Mouse (Mus musculus) midbrain, embryonic 13.5 days (tissue): Measurements from ENCODE around the gene 1500015O10Rik. TPM values are rescaled to one million over a fixed set of nuclear protein-coding genes. Genes with fewer than 3 reads are reported as not detected.

Experiments
- ATAC-seq: fragments of 200-750 bp; cut with Nextera tagmentation; 2 replicates; pipeline ENCODE4 v1.8.0; 2017; ENCODE audit warnings: mild to moderate bottlenecking, moderate TSS enrichment, moderate library complexity
- H3K27ac ChIP-seq: fragments of 300-500 bp; sonication (generic); 2 replicates; pipeline ENCODE4 v1.5.1; 2015; ENCODE audit warnings: inconsistent platforms, mild to moderate bottlenecking, moderate library complexity
- H3K27me3 ChIP-seq: fragments of 300-500 bp; sonication (generic); 2 replicates; pipeline ENCODE4 v1.6.1; 2015; ENCODE audit warnings: mild to moderate bottlenecking, inconsistent platforms
- H3K36me3 ChIP-seq: fragments of 300-500 bp; sonication (generic); 2 replicates; pipeline ENCODE4 v1.6.1; 2015; ENCODE audit warnings: mild to moderate bottlenecking, inconsistent platforms
- H3K4me1 ChIP-seq: fragments of 300-500 bp; sonication (generic); replicated peaks from 2 replicates; pipeline ENCODE4 v1.6.1; 2015; ENCODE audit warnings: inconsistent platforms
- H3K4me2 ChIP-seq: fragments of 300-500 bp; sonication (generic); replicated peaks from 2 replicates; pipeline ENCODE4 v1.6.1; 2015; ENCODE audit warnings: moderate library complexity, mild to moderate bottlenecking, inconsistent platforms
- H3K4me3 ChIP-seq: fragments of 300-500 bp; sonication (generic); replicated peaks from 2 replicates; pipeline ENCODE4 v1.5.1; 2015; ENCODE audit warnings: mild to moderate bottlenecking, inconsistent platforms
- H3K9ac ChIP-seq: fragments of 300-500 bp; sonication (generic); replicated peaks from 2 replicates; pipeline ENCODE4 v1.6.1; 2015; ENCODE audit warnings: mild to moderate bottlenecking, inconsistent platforms
- H3K9me3 ChIP-seq: fragments of 300-500 bp; sonication (generic); 2 replicates; pipeline ENCODE4 v1.6.1; 2016; ENCODE audit warnings: mild to moderate bottlenecking, inconsistent platforms
- WGBS: fragments of 180-500 bp; shearing (Covaris S2); methylation state at CpG from one replicate; pipeline ENCODE4 v1.1.7; 2015; 5-methylcytosine and 5-hydroxymethylcytosine counted together
- polyA plus RNA-seq: library from polyadenylated mRNA; unstranded; fragments of >200 nt; fragmentation: Nextera tagmentation; extraction: Ambion mirVana; gene quantifications from 2 replicates; pipeline ENCODE4 v1.2.1, GENCODE M21; 2015

The 1500015O10Rik gene
- polyA plus RNA-seq, 1 experiment from 2014 or later: 10.6 TPM

GRCm38 (mm10) chr1:43737812-43738518 lies 7.6 kb downstream of the 1500015O10Rik start:
- WGBS: 71% methylated on average over 7 of the region's 7 CpGs
- H3K4me1 ChIP-seq: no peaks in the 10 kb centered on the region
- H3K27me3 ChIP-seq: no peaks in the 10 kb centered on the region
- H3K36me3 ChIP-seq: no peaks in the 10 kb centered on the region
- H3K27ac ChIP-seq: no peak overlapping the region
- no peak overlapping the region for H3K4me3 ChIP-seq
- ATAC-seq: peak; percentile 67
- no peak overlapping the region for H3K9ac ChIP-seq
- no peak overlapping the region for H3K4me2 ChIP-seq
- H3K9me3 ChIP-seq: no peaks in the 10 kb centered on the region

- H3K4me2 ChIP-seq: no peak overlapping the region
- H3K9ac ChIP-seq: no peak overlapping the region
- peak; percentile 63 for ATAC-seq
- no peaks in the 10 kb centered on the region for H3K9me3 ChIP-seq
- no peaks in the 10 kb centered on the region for H3K27me3 ChIP-seq
- no peaks in the 10 kb centered on the region for H3K4me1 ChIP-seq
- 90% methylated on average over 10 of the region's 10 CpGs for WGBS
- no peaks in the 10 kb centered on the region for H3K36me3 ChIP-seq
- no peak overlapping the region for H3K27ac ChIP-seq
- H3K4me3 ChIP-seq: no peak overlapping the region
Measured at GRCm38 (mm10) chr1:43738519-43738894, 8.1 kb downstream of the 1500015O10Rik start.

GRCm38 (mm10) chr1:43754448-43755312 lies 24.3 kb downstream of the 1500015O10Rik start:
- Histone ChIP-seq H3K36me3 (peaks cover 57% of the 10 kb centered on the region), H3K27me3 (no peaks in the 10 kb centered on the region), H3K4me1 (no peaks in the 10 kb centered on the region), H3K4me3 (no peak overlapping the region), H3K9me3 (no peaks in the 10 kb centered on the region), H3K27ac (no peak overlapping the region), H3K9ac (no peak overlapping the region), H3K4me2 (no peak overlapping the region)
- ATAC-seq: peak; percentile 80
- WGBS: 73% methylated on average over 8 of the region's 8 CpGs

- H3K27ac ChIP-seq: no peak overlapping the region
- ATAC-seq: no peak
- no peaks in the 10 kb centered on the region for H3K9me3 ChIP-seq
- no peak overlapping the region for H3K4me2 ChIP-seq
- H3K4me1 ChIP-seq: no peaks in the 10 kb centered on the region
- H3K4me3 ChIP-seq: no peak overlapping the region
- peaks cover 39% of the 10 kb centered on the region for H3K36me3 ChIP-seq
- H3K27me3 ChIP-seq: no peaks in the 10 kb centered on the region
- no peak overlapping the region for H3K9ac ChIP-seq
Measured at GRCm38 (mm10) chr1:43760085-43760484, 29.7 kb downstream of the 1500015O10Rik start.

GRCm38 (mm10) chr1:43764481-43764880 lies 34.1 kb downstream of the 1500015O10Rik start:
- Histone ChIP-seq H3K9me3 (no peaks in the 10 kb centered on the region), H3K27me3 (no peaks in the 10 kb centered on the region), H3K9ac (no peak overlapping the region), H3K4me2 (no peak overlapping the region), H3K27ac (no peak overlapping the region), H3K4me3 (no peak overlapping the region), H3K36me3 (peaks cover 45% of the 10 kb centered on the region), H3K4me1 (no peaks in the 10 kb centered on the region)
- ATAC-seq: no peak
- whole genome bisulfite sequencing: 92% methylated on average over 2 of the region's 2 CpGs

- no peak for ATAC-seq
- Histone ChIP-seq H3K9me3 (no peaks in the 10 kb centered on the region), H3K36me3 (peaks cover 63% of the 10 kb centered on the region), H3K27me3 (no peaks in the 10 kb centered on the region), H3K4me3 (no peak overlapping the region), H3K4me1 (no peaks in the 10 kb centered on the region), H3K9ac (no peak overlapping the region), H3K4me2 (no peak overlapping the region), H3K27ac (no peak overlapping the region)
- WGBS: 98% methylated on average over 2 of the region's 2 CpGs
Measured at GRCm38 (mm10) chr1:43766328-43766727, 35.9 kb downstream of the 1500015O10Rik start.

- WGBS: 85% methylated on average over 4 of the region's 4 CpGs
- Histone ChIP-seq H3K4me1 (no peaks in the 10 kb centered on the region), H3K4me3 (no peak overlapping the region), H3K36me3 (peaks cover 73% of the 10 kb centered on the region), H3K27ac (no peak overlapping the region), H3K9me3 (no peaks in the 10 kb centered on the region), H3K27me3 (no peaks in the 10 kb centered on the region), H3K4me2 (no peak overlapping the region), H3K9ac (no peak overlapping the region)
- ATAC-seq: no peak
Measured at GRCm38 (mm10) chr1:43768385-43768990, 38.1 kb downstream of the 1500015O10Rik start.

- Histone ChIP-seq H3K9me3 (no peaks in the 10 kb centered on the region), H3K36me3 (peaks cover 76% of the 10 kb centered on the region), H3K4me3 (no peak overlapping the region), H3K4me2 (no peak overlapping the region), H3K27me3 (no peaks in the 10 kb centered on the region), H3K9ac (no peak overlapping the region), H3K4me1 (no peaks in the 10 kb centered on the region), H3K27ac (no peak overlapping the region)
- ATAC-seq: no peak
- WGBS: 72% methylated on average over 1 of the region's 1 CpGs
Measured at GRCm38 (mm10) chr1:43769348-43769747, 38.9 kb downstream of the 1500015O10Rik start.

- H3K27me3 ChIP-seq: no peaks in the 10 kb centered on the region
- no peak overlapping the region for H3K4me3 ChIP-seq
- H3K36me3 ChIP-seq: peaks cover 72% of the 10 kb centered on the region
- H3K4me2 ChIP-seq: no peak overlapping the region
- no peak overlapping the region for H3K27ac ChIP-seq
- no peak for ATAC-seq
- no peak overlapping the region for H3K9ac ChIP-seq
- no peaks in the 10 kb centered on the region for H3K9me3 ChIP-seq
- 89% methylated on average over 3 of the region's 3 CpGs for WGBS
- H3K4me1 ChIP-seq: no peaks in the 10 kb centered on the region
Measured at GRCm38 (mm10) chr1:43770032-43770431, 39.6 kb downstream of the 1500015O10Rik start.

- WGBS: 98% methylated on average over 3 of the region's 3 CpGs
- H3K4me1 ChIP-seq: no peaks in the 10 kb centered on the region
- no peak for ATAC-seq
- H3K9ac ChIP-seq: no peak overlapping the region
- H3K36me3 ChIP-seq: peaks cover 74% of the 10 kb centered on the region
- no peak overlapping the region for H3K4me3 ChIP-seq
- no peak overlapping the region for H3K27ac ChIP-seq
- H3K27me3 ChIP-seq: no peaks in the 10 kb centered on the region
- H3K4me2 ChIP-seq: no peak overlapping the region
- H3K9me3 ChIP-seq: no peaks in the 10 kb centered on the region
Measured at GRCm38 (mm10) chr1:43772694-43773093, 42.3 kb downstream of the 1500015O10Rik start.

GRCm38 (mm10) chr1:43774126-43774525 lies 43.7 kb downstream of the 1500015O10Rik start:
- no peak for ATAC-seq
- no peak overlapping the region for H3K4me2 ChIP-seq
- no peak overlapping the region for H3K9ac ChIP-seq
- H3K4me1 ChIP-seq: no peaks in the 10 kb centered on the region
- no peak overlapping the region for H3K4me3 ChIP-seq
- peaks cover 74% of the 10 kb centered on the region for H3K36me3 ChIP-seq
- no peaks in the 10 kb centered on the region for H3K27me3 ChIP-seq
- H3K27ac ChIP-seq: no peak overlapping the region
- WGBS: 93% methylated on average over 4 of the region's 4 CpGs
- H3K9me3 ChIP-seq: no peaks in the 10 kb centered on the region

- H3K36me3 ChIP-seq: peaks cover 63% of the 10 kb centered on the region
Measured at GRCm38 (mm10) chr1:43776106-43776505, 45.7 kb downstream of the 1500015O10Rik start.

More at GRCm38 (mm10) chr1:43776106-43776505, 45.7 kb downstream of the 1500015O10Rik start:
- Histone ChIP-seq H3K4me1 (no peaks in the 10 kb centered on the region), H3K4me3 (no peak overlapping the region), H3K27ac (no peak overlapping the region), H3K4me2 (no peak overlapping the region), H3K27me3 (no peaks in the 10 kb centered on the region), H3K9me3 (no peaks in the 10 kb centered on the region), H3K9ac (no peak overlapping the region)
- ATAC-seq: no peak
- WGBS: 91% methylated on average over 3 of the region's 3 CpGs
